Mouse (Mus musculus): ENCODE measurements at regions not wholly inside any gene's neighbourhood (a gene's known extent, or its start where the extent isn't known, plus 50 kb on each side); places are given as distances from the start of the nearest gene placed in this dataset.

DNA sequence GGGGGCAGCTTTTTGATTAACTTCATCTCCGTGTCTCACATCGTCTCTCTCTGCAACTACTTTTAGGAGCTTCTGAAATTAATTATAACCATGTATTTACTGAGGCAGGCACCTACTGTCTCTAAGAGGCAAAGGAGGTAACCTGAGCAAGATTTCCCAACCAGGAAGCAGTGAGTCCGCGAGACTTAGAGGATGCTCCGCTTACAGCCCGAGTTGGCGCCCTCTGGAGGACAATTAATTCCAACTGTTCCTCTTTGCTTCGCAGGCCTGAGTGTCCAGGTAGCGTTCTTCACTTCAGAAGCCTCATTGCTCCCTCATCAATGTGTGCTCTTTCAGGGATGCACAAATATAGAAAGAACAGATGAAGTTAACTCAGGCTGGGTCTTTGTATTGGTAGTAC, 296.7 kb downstream of the 1500009L16Rik start:
- no peak overlapping the region for H3K27ac ChIP-seq (replicated peaks; ENCODE audit: low read depth, low read length)
- H3K4me3 ChIP-seq (ENCODE audit: insufficient read depth, low read depth, low read length): no peak overlapping the region
- H3K4me1 ChIP-seq (ENCODE audit: control insufficient read depth, insufficient read depth, insufficient read length, low read length): peaks cover 2% of the 10 kb centered on the region; the same call in 1 of the 2 replicates

DNA sequence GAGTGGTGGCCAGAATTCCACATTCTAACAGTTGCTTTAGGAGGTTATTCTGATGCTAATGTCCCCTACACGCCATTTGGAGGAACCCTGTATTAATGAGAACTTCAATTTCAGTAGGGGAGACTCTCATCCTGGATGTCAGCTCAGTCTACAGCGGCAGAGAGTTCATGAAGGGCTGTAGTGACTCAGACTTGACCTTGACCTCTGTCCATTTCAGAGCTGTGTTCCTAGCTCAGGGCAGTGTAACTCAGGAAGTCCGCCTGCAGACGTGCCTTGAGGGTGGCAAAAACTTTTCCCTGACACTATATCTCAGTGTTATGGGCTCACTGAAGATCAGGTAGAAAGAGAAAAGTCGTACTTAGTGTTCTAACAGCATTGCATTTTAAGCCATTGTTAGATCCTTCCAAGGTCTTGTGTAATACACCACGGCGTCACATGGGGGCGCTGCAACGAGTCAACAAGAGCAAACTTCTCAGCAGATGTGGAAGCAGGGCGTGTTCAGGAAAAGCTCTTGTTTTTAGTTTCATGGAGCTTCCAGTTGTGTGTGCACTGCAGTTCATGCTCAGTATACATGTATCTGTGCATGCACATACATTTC, 297.5 kb downstream of the 1500009L16Rik start:
- H3K27ac ChIP-seq (replicated peaks; ENCODE audit: low read depth, low read length): no peak overlapping the region
- peaks cover 2% of the 10 kb centered on the region; the same call in 1 of the 2 replicates for H3K4me1 ChIP-seq (ENCODE audit: control insufficient read depth, insufficient read depth, insufficient read length, low read length)
- no peak overlapping the region for H3K4me3 ChIP-seq (ENCODE audit: insufficient read depth, low read depth, low read length)

DNA sequence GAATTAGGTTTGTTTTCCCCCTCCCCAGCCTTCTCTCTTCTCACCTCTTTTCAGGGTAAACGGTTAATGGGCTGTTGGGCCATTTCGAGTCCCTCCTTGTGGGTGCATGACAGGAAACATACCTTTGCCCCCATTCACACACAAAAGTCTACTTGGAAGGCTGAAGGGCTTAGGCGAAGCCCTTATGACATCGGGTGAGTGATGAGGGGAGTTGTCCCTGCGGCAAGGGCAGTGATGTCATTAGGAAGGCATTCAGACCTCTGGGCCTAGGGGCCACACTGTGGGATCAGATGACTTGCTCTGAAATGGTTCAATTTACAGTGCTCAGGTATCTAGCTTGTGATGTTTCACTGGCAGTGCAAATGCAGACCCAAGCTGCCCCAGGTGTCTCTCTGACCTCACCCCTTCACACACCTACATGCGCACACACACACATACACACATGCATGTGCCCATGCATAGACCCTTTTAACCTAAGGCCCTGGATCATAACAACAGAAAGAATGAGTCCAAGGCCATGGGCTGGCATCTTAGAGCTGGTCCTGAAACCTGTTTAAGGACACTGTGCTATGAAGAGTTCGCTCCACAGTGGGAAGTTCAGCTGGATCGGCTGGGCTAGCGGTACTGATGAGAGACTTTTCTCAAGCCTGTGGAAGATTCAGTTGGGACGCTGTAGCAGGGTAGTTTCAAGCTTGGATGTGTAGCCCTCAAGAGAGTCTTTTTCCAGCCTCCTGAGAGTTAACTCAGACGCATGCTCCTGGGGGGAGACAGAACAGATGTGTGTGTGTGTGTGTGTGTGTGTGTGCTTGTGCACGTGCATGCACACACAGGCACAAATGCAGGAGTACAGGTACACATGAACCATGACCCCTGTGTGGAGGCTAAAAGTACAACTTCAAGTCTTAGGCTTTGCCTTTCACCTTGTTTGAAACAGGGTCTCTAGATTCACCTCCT, 298.8 kb downstream of the 1500009L16Rik start:
- H3K27ac ChIP-seq (replicated peaks; ENCODE audit: low read depth, low read length): no peak overlapping the region
- no peak overlapping the region for H3K4me3 ChIP-seq (ENCODE audit: insufficient read depth, low read depth, low read length)
- peaks cover 2% of the 10 kb centered on the region; the same call in 1 of the 2 replicates for H3K4me1 ChIP-seq (ENCODE audit: control insufficient read depth, insufficient read depth, insufficient read length, low read length)

DNA sequence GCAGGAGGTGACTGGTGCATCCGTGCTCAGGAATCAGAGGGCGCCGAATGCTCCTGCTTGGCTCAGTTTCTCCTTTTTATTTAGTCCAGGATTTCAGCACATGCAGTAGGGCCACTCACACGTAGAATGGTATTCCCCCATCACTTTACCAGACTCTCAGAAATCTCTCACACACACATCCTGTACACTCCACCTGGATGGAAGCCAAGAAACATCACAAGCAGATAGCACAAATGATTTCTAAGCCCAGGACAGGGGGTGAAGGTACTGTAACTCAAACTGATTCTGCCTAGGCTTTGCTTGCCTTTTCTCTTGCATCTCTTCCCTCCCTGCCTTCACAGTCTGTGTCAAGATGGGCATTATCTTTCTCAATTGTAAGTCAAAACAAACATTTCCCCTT, 301.6 kb downstream of the 1500009L16Rik start:
- peaks cover 2% of the 10 kb centered on the region; the same call in 1 of the 2 replicates for H3K4me1 ChIP-seq (ENCODE audit: control insufficient read depth, insufficient read depth, insufficient read length, low read length)
- H3K27ac ChIP-seq (replicated peaks; ENCODE audit: low read depth, low read length): no peak overlapping the region
- no peak overlapping the region for H3K4me3 ChIP-seq (ENCODE audit: insufficient read depth, low read depth, low read length)

DNA sequence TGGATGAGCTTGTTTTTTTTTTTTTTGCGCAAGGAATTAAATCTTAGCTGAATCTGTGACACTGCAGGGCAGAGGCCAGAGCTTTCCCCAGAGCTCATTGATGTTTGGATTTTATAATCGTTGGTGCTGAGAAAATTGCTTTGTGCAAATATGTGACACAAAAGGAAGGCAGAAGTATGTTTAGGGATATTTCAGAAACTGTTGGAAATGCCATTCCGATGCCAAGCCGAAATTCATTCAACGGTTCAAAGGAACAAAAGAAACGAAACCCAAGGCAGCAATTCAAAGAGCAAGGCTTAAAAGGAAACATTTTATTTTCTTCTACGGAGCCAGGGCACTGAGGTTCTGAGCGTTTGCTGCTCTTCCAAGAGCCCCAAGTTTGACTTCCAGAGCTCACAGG, 302.2 kb downstream of the 1500009L16Rik start:
- peaks cover 2% of the 10 kb centered on the region; the same call in 1 of the 2 replicates for H3K4me1 ChIP-seq (ENCODE audit: control insufficient read depth, insufficient read depth, insufficient read length, low read length)
- H3K4me3 ChIP-seq (ENCODE audit: insufficient read depth, low read depth, low read length): no peak overlapping the region
- no peak overlapping the region for H3K27ac ChIP-seq (replicated peaks; ENCODE audit: low read depth, low read length)

DNA sequence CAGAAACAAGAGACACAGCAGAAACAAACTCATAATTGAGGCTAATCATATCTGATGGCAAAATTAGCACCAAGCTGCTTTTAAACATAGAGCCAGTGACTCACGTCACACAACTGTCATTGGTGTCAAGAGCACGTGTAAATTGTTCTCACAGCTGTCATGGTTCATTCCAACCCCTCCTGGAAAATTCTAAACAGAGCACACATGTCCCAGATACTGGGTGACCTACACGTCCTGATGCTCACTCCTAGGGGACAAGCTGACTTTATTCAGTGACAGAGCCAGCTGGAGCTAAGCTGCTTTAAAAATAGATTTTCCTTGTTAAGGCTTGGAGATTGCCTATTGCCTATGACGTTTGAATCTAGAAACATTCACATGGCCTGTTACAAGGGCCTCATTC, 304.1 kb downstream of the 1500009L16Rik start:
- Histone ChIP-seq H3K4me3 (ENCODE audit: insufficient read depth, low read depth, low read length) (no peak overlapping the region), H3K27ac (replicated peaks; ENCODE audit: low read depth, low read length) (no peak overlapping the region), H3K4me1 (ENCODE audit: control insufficient read depth, insufficient read depth, insufficient read length, low read length) (peaks cover 2% of the 10 kb centered on the region; the same call in 1 of the 2 replicates)

DNA sequence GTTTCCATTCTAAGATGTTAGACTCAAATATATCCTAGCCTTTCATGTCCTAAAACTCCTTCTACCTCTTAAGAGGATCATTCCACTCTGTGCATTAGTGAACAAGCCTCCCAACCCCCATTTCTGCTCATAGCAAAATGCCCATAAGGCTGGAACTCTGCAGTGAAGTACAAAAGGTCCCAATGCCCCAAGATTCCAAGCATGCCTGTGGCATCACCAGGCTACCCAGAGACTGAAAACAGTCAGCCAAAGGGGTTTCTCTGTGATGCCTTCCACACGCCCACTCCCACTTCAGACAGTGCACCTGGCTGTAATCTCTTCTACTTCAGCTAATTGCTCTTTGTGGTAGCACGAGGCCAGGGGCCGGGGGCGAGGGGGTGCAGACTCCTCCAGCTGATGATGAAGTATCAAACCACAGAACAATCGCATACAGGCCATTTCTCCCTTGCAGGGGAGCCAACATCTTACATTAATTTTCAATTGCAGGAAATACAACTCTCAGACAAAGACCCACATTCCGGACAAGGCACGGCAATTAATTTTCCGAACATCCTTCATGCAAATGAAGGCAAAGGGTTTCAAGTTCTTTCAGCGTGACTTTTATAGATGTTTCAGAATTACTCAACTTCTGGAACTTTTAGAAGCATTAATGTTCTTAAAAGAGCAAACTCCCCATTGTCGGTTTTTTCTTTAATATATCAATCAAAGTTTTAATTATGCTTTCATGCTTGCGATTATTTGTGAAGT, 313.6 kb downstream of the 1500009L16Rik start:
- no peak overlapping the region for H3K27ac ChIP-seq (replicated peaks; ENCODE audit: low read depth, low read length)
- H3K4me1 ChIP-seq (ENCODE audit: control insufficient read depth, insufficient read depth, insufficient read length, low read length): peaks cover 4% of the 10 kb centered on the region
- no peak overlapping the region for H3K4me3 ChIP-seq (ENCODE audit: insufficient read depth, low read depth, low read length)

DNA sequence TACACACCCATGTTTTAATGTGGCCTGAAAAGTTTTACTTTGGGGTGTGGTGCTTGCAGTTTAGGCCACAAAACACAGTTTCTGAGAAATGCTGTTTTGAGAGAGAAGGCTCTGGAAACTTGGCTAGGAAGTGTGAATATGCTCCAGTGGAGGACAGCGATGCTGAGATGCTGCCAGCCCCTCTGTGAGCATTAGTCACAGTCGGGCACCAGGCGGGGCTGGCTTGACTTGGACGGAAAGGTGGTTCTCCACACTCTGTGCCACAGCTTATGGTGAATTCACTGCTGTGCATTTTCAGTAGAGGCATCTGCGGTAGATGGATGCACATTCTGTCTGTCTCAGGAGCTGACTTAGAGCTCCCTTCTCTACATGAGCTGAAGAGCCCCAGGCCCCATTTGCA, 326.0 kb downstream of the 1500009L16Rik start:
- no peak overlapping the region for H3K4me3 ChIP-seq (ENCODE audit: insufficient read depth, low read depth, low read length)
- H3K27ac ChIP-seq (replicated peaks; ENCODE audit: low read depth, low read length): no peak overlapping the region
- no peaks in the 10 kb centered on the region for H3K4me1 ChIP-seq (ENCODE audit: control insufficient read depth, insufficient read depth, insufficient read length, low read length)

DNA sequence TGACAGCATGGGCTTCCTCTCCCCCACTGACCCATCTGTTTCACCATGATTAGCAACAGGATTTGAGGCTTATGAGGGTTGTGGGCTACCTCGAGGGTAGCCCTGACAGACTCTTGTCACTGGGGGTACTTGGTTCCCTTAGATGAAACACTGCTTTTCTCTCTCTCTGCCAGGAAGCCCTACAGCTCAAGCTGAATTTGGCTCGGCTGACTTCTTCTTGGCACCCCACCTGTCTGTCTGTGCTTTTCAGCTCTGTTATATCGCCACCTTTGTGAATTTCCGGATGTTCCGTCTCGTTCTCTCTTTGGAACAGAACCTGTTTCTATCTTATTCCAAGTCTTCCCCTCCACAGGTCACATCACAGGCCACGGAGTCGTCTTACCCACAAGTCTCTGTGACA, 330.0 kb downstream of the 1500009L16Rik start:
- H3K4me3 ChIP-seq (ENCODE audit: insufficient read depth, low read depth, low read length): no peak overlapping the region
- H3K4me1 ChIP-seq (ENCODE audit: control insufficient read depth, insufficient read depth, insufficient read length, low read length): peaks cover 20% of the 10 kb centered on the region
- H3K27ac ChIP-seq (replicated peaks; ENCODE audit: low read depth, low read length): no peak overlapping the region

DNA sequence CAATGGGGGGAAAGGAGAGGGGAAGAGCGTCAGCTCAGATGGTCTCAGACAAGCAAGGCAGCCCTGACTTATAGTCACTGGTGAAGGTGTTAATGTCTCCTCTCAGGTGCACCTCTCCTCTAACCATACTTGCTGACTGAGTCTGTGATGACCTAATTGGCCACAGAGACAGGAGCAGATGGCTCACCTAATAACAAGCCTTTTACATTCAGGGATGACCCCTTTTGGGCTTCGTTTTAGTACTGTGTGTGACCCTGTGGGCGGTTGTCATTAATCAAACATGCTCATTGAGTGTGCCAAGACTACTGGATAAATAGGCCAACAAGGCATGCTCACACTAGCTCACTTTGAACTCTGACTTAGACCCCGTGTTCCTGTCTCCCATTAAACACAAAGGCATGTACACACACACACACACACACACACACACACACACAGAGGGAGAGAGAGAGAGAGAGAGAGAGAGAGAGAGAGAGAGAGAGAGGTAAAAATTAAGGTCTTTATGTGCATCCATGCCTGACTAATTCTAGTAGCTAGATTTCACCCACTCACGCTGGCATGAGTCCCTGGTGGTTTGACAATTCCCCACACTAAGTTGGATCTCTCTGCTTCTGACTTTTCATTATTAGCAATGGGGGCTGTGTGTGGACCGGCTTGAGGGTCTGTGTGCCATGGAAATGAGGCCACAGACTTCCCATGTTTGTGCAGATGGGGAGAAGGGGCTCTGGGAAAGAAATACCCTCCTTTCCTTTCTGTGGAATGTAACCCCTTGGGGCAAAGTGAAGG, 332.1 kb downstream of the 1500009L16Rik start:
- Histone ChIP-seq H3K27ac (replicated peaks; ENCODE audit: low read depth, low read length) (peak overlapping the region; percentile 75), H3K4me1 (ENCODE audit: control insufficient read depth, insufficient read depth, insufficient read length, low read length) (peaks cover 20% of the 10 kb centered on the region), H3K4me3 (ENCODE audit: insufficient read depth, low read depth, low read length) (no peak overlapping the region)

DNA sequence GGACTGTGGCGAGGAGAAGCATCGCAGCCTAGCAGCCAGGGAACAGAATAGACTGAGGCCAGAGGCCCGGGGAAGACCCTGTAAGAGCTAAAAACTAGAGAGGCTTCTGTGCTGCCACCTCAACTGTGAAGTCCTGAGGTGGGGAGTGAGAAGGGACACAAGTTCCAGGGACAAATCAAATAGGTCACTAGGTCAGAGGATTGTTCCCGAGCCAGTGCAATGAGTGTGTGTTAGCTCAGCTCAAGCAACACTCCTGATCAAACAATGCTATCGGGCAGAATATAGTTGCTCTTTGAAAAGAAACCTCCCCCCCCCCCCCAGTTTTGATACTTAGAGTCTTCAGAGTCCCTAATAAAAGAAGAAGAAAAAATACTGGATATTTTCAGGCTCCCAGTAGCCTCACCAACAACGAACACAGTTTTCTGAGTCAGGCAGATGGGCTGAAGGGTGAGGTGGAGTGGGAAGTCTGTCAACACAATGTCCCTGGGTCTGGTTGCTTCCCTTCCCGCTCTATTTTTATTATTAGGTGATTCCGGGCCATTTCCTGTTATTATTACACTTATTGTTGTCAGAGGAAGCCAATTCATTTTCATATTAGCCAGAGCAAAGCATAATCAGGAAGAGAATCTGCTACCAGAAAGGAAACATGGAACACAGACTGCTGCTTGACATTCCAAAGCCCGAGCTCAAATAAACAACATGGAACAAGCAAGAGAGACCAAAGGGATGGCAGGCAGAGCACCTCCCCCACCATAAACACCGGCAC, 332.9 kb downstream of the 1500009L16Rik start:
- Histone ChIP-seq H3K4me3 (ENCODE audit: insufficient read depth, low read depth, low read length) (no peak overlapping the region), H3K27ac (replicated peaks; ENCODE audit: low read depth, low read length) (peak overlapping the region; percentile 75), H3K4me1 (ENCODE audit: control insufficient read depth, insufficient read depth, insufficient read length, low read length) (peaks cover 25% of the 10 kb centered on the region)

DNA sequence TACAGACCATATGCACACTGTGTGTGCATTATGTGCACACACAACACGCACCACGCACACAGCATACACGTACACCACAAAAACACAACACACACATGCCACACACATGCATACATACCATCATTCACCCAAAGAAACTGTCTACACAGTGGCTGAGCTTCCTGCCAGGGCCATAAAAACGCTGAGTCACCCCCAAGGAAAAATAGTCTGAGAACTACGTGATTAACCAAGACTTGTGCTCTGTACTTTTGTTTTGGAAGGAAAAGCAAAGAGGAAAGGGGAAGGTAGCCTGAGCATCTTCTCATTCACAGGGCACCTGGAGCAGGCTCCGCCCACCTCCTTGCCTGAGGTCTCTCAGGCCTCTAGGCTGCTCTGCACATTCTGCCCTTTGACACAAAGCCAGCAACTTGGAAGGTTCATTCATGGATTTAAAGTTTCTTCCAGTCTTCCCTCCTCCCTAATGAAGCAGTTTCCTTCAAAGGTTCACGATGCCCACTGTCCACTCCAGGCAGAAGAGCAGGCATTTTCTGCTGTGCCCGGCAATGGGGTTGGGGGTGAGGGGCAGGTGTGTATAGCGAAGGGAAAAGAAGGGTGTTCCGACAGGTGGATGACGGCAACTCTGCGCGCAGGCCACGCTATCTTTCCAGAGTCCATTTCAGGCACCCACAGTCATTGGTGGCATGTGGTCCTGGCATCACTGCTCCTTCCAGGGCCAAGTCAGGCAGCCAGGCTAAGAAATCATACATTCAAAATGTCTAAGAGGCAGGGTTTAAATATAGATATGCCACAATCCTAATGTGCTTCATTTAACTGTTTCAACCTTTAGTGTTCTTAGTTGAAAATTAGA, 333.9 kb downstream of the 1500009L16Rik start:
- H3K27ac ChIP-seq (replicated peaks; ENCODE audit: low read depth, low read length): peak overlapping the region; percentile 35
- H3K4me1 ChIP-seq (ENCODE audit: control insufficient read depth, insufficient read depth, insufficient read length, low read length): peaks cover 31% of the 10 kb centered on the region
- H3K4me3 ChIP-seq (ENCODE audit: insufficient read depth, low read depth, low read length): no peak overlapping the region

DNA sequence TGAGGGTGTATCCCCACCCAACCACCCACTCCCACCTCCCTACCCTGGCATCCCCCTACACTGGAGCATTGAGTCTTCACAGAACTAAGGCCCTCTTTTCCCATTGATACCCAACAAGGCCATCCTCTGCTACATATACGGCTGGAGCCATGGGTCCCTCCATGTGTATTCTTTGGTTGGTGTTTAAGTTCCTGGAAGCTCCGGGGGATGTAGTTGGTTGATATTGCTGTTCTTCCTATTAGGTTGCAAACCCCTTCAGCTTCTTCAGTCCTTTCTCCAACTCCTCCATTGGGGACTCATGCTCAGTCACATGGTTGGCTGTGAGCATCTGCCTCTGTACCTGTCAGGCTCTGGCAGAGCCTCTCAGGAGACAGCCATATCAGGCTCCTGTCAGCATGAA, 335.6 kb downstream of the 1500009L16Rik start:
- no peak overlapping the region for H3K27ac ChIP-seq (replicated peaks; ENCODE audit: low read depth, low read length)
- peaks cover 31% of the 10 kb centered on the region for H3K4me1 ChIP-seq (ENCODE audit: control insufficient read depth, insufficient read depth, insufficient read length, low read length)
- H3K4me3 ChIP-seq (ENCODE audit: insufficient read depth, low read depth, low read length): no peak overlapping the region

Data from brown adipose tissue, adult 24 weeks (tissue).